Mouse (Mus musculus): ENCODE results near the gene Rsu1.

DNA sequence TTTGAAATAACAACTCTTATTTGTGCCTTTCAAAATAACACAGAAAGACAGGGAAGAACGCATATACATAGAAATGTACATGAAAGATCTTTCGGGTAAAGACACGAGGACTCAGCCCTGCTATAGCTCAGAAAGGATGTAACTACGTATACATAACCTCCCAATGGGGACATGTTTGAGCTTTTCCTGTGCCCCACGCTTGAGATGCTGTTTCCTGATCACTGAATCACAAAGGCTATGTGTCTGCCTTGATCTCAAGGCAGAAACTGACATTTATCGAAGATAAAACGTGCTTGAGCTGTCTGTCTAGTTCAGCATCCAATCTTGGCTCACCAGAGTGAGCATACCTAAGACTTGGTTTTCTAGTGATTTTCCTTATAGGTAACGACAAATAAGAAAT is 138.8 kb downstream of the Rsu1 start:
- no peak for TF ChIP-seq CTCF (IDR thresholded peaks at IDR 0.05; ENCODE audit: low read depth, low read length)
- TF ChIP-seq EP300 (IDR thresholded peaks at IDR 0.05; ENCODE audit: insufficient read depth, low read depth, low read length), result no peak

All from ES-Bruce4 (cell line).